Mouse (Mus musculus) limb, embryonic 13.5 days (tissue): ENCODE measurements around the gene Ggta1. TPM values are rescaled to one million over a fixed set of nuclear protein-coding genes. Genes with fewer than 3 reads are reported as not detected.

Experiments
- ATAC-seq: fragments of 200-750 bp; cut with Nextera tagmentation; 2 replicates; pipeline ENCODE4 v1.8.0; 2017; ENCODE audit warnings: low read depth, moderate number of reproducible peaks, moderate TSS enrichment; ENCODE audit not compliant: low FRiP score
- H3K27ac ChIP-seq: fragments of 300-500 bp; sonication (generic); 2 replicates; pipeline ENCODE4 v1.5.1; 2015; ENCODE audit warnings: inconsistent platforms, mild to moderate bottlenecking, moderate library complexity
- H3K27me3 ChIP-seq: fragments of 300-500 bp; sonication (generic); 2 replicates; pipeline ENCODE4 v1.6.1; 2015; ENCODE audit warnings: mild to moderate bottlenecking, inconsistent platforms
- H3K36me3 ChIP-seq: fragments of 300-500 bp; sonication (generic); 2 replicates; pipeline ENCODE4 v1.6.1; 2015; ENCODE audit warnings: inconsistent platforms, mild to moderate bottlenecking, moderate library complexity
- H3K4me1 ChIP-seq: fragments of 300-500 bp; sonication (generic); 2 replicates; pipeline ENCODE4 v1.6.1; 2015; ENCODE audit warnings: inconsistent platforms
- H3K4me2 ChIP-seq: fragments of 300-500 bp; sonication (generic); replicated peaks from 2 replicates; pipeline ENCODE4 v1.6.1; 2015; ENCODE audit warnings: inconsistent platforms, mild to moderate bottlenecking, moderate library complexity
- H3K4me3 ChIP-seq: fragments of 300-500 bp; sonication (generic); 2 replicates; pipeline ENCODE4 v1.5.1; 2015; ENCODE audit warnings: moderate library complexity, mild to moderate bottlenecking, inconsistent platforms
- H3K9ac ChIP-seq: fragments of 300-500 bp; sonication (generic); 2 replicates; pipeline ENCODE4 v1.6.1; 2015; ENCODE audit warnings: mild to moderate bottlenecking, inconsistent platforms
- H3K9me3 ChIP-seq: fragments of 300-500 bp; sonication (generic); 2 replicates; pipeline ENCODE4 v1.6.1; 2016; ENCODE audit warnings: inconsistent platforms
- WGBS: fragments of 180-500 bp; shearing (Covaris S2); methylation state at CpG from one replicate; pipeline ENCODE4 v1.1.7; 2015; 5-methylcytosine and 5-hydroxymethylcytosine counted together
- polyA plus RNA-seq: library from polyadenylated mRNA; unstranded; fragments of >200 nt; fragmentation: Nextera tagmentation; extraction: Ambion mirVana; gene quantifications from 2 replicates; pipeline ENCODE4 v1.2.1, GENCODE M21; 2015

Ggta1 gene
- polyA plus RNA-seq, 1 experiment from 2014 or later, result 19.6 TPM

GRCm38 (mm10) chr2:35486981-35487655 lies 24.1 kb upstream of the Ggta1 start:
- Histone ChIP-seq H3K4me2 (no peak overlapping the region), H3K27me3 (no peaks in the 10 kb centered on the region), H3K4me1 (peaks cover 9% of the 10 kb centered on the region), H3K9me3 (no peaks in the 10 kb centered on the region), H3K27ac (no peak overlapping the region), H3K36me3 (no peaks in the 10 kb centered on the region), H3K9ac (no peak overlapping the region), H3K4me3 (no peak overlapping the region)
- 51% methylated on average over 5 of the region's 5 CpGs for WGBS
- no peak for ATAC-seq

DNA sequence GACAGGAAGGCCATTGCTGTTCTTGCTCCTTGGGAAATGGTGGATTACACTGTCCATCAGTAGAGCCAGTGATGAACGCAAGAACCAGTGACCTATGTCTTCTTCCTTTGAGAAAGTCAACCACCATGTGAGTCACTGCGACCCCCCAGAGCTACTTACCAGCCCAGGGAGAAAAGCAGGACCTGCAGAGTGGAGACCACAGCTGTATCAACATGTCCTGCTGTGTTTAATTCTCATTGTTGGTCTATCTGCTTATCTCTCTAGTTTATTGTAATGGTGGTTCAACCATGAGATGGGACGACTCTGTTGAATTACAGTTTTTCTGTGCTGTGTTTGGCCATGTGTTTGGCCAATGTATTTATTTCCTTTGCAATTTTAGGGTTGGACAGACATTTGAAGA lies 21.1 kb upstream of the Ggta1 start:
- H3K9me3 ChIP-seq, result no peaks in the 10 kb centered on the region
- H3K4me2 ChIP-seq, result no peak overlapping the region
- no peak overlapping the region for H3K27ac ChIP-seq
- no peak for ATAC-seq
- H3K9ac ChIP-seq, result no peak overlapping the region
- WGBS, result 89% methylated on average over 3 of the region's 3 CpGs
- no peak overlapping the region for H3K4me3 ChIP-seq
- H3K4me1 ChIP-seq, result 0 out of 2 replicates have a peak, but pooled peaks cover 2% of the 10 kb centered on the region
- no peaks in the 10 kb centered on the region for H3K27me3 ChIP-seq
- no peaks in the 10 kb centered on the region for H3K36me3 ChIP-seq

GRCm38 (mm10) chr2:35483402-35483801 lies 20.4 kb upstream of the Ggta1 start:
- H3K4me2 ChIP-seq, result no peak overlapping the region
- H3K9ac ChIP-seq, result no peak overlapping the region
- WGBS, result 80% methylated on average over 9 of the region's 9 CpGs
- ATAC-seq, result no peak
- H3K36me3 ChIP-seq, result no peaks in the 10 kb centered on the region
- H3K27ac ChIP-seq, result no peak overlapping the region
- H3K4me3 ChIP-seq, result no peak overlapping the region
- H3K4me1 ChIP-seq, result 0 out of 2 replicates have a peak, but pooled peaks cover 2% of the 10 kb centered on the region
- no peaks in the 10 kb centered on the region for H3K9me3 ChIP-seq
- no peaks in the 10 kb centered on the region for H3K27me3 ChIP-seq

- Histone ChIP-seq H3K27ac (no peak overlapping the region), H3K4me1 (0 out of 2 replicates have a peak, but pooled peaks cover 2% of the 10 kb centered on the region), H3K9ac (no peak overlapping the region), H3K9me3 (no peaks in the 10 kb centered on the region), H3K4me3 (no peak overlapping the region), H3K27me3 (no peaks in the 10 kb centered on the region), H3K36me3 (no peaks in the 10 kb centered on the region), H3K4me2 (no peak overlapping the region)
- 77% methylated on average over 7 of the region's 7 CpGs for WGBS
- ATAC-seq, result no peak
Observed at GRCm38 (mm10) chr2:35481322-35481990, 18.4 kb upstream of the Ggta1 start.

- WGBS, result 50% methylated on average over 3 of the region's 3 CpGs
- Histone ChIP-seq H3K27ac (no peak overlapping the region), H3K9me3 (0 out of 2 replicates have a peak, but pooled peaks cover 4% of the 10 kb centered on the region)
Observed at GRCm38 (mm10) chr2:35480073-35480472, 17.0 kb upstream of the Ggta1 start.

GRCm38 (mm10) chr2:35478812-35479122 lies 15.7 kb upstream of the Ggta1 start:
- no peak for ATAC-seq
- H3K27ac ChIP-seq, result no peak overlapping the region
- H3K4me2 ChIP-seq, result no peak overlapping the region
- WGBS, result 46% methylated on average over 3 of the region's 3 CpGs
- H3K4me3 ChIP-seq, result no peak overlapping the region
- no peaks in the 10 kb centered on the region for H3K27me3 ChIP-seq
- no peak overlapping the region for H3K9ac ChIP-seq
- H3K4me1 ChIP-seq, result 0 out of 2 replicates have a peak, but pooled peaks cover 2% of the 10 kb centered on the region
- no peaks in the 10 kb centered on the region for H3K36me3 ChIP-seq
- 0 out of 2 replicates have a peak, but pooled peaks cover 4% of the 10 kb centered on the region for H3K9me3 ChIP-seq

More at GRCm38 (mm10) chr2:35480073-35480472, 17.0 kb upstream of the Ggta1 start:
- Histone ChIP-seq H3K4me1 (0 out of 2 replicates have a peak, but pooled peaks cover 2% of the 10 kb centered on the region), H3K4me3 (no peak overlapping the region), H3K36me3 (no peaks in the 10 kb centered on the region), H3K9ac (no peak overlapping the region), H3K27me3 (no peaks in the 10 kb centered on the region), H3K4me2 (no peak overlapping the region)
- ATAC-seq, result no peak

DNA sequence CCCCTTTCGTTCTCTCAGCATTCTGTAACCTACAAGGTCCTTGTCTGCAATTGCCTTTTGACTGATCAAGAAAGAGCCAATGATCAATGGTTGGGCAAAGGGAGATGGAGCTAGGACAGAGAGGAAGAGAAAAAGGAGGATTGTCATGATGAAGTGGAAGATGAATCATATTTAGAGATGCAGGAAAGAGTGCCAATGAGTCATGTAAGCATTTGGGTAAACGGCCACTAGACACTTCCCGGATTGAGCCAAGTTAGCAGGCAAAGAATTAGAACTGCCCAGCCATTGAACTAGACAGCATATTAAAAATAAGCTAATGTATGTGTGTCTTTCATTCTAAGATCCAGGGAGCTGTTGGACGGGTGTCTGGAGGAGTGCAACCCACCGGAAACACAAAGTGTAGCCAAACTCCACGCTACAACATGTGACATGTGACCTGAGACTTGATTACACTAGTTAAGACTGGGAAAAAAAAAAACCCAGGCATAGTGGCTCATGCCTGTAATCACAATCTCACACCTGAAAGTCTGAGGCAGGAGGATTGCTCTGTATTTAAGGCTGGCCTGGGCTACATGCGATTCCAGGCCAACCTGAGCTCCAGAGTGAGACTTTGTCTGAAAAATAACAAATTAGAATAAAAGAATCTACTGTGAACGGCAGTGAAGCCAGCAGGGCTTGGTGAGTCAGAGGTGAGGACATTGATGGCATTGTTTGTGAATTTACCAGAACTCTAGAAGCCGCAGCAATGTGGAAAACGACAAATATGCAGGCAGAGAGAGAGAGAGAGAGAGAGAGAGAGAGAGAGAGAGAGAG lies 15.2 kb upstream of the Ggta1 start:
- H3K4me2 ChIP-seq, result no peak overlapping the region
- no peak overlapping the region for H3K27ac ChIP-seq
- 78% methylated on average over 10 of the region's 10 CpGs for WGBS
- H3K9me3 ChIP-seq, result 0 out of 2 replicates have a peak, but pooled peaks cover 4% of the 10 kb centered on the region
- H3K27me3 ChIP-seq, result no peaks in the 10 kb centered on the region
- ATAC-seq, result no peak
- no peak overlapping the region for H3K9ac ChIP-seq
- H3K4me3 ChIP-seq, result no peak overlapping the region
- no peaks in the 10 kb centered on the region for H3K36me3 ChIP-seq
- H3K4me1 ChIP-seq, result 0 out of 2 replicates have a peak, but pooled peaks cover 2% of the 10 kb centered on the region

- Histone ChIP-seq H3K36me3 (no peaks in the 10 kb centered on the region), H3K4me3 (no peak overlapping the region), H3K4me2 (no peak overlapping the region), H3K27me3 (no peaks in the 10 kb centered on the region), H3K9me3 (0 out of 2 replicates have a peak, but pooled peaks cover 4% of the 10 kb centered on the region), H3K9ac (no peak overlapping the region), H3K27ac (no peak overlapping the region), H3K4me1 (0 out of 2 replicates have a peak, but pooled peaks cover 2% of the 10 kb centered on the region)
- 88% methylated on average over 6 of the region's 6 CpGs for WGBS
- ATAC-seq, result no peak
Observed at GRCm38 (mm10) chr2:35477321-35477720, 14.3 kb upstream of the Ggta1 start.

GRCm38 (mm10) chr2:35474916-35475315 lies 11.9 kb upstream of the Ggta1 start:
- Histone ChIP-seq H3K9me3 (0 out of 2 replicates have a peak, but pooled peaks cover 4% of the 10 kb centered on the region), H3K9ac (no peak overlapping the region), H3K27ac (no peak overlapping the region), H3K4me1 (0 out of 2 replicates have a peak, but pooled peaks cover 2% of the 10 kb centered on the region), H3K36me3 (no peaks in the 10 kb centered on the region), H3K4me2 (no peak overlapping the region), H3K27me3 (no peaks in the 10 kb centered on the region), H3K4me3 (no peak overlapping the region)
- no peak for ATAC-seq
- 84% methylated on average over 1 of the region's 1 CpGs for WGBS

DNA sequence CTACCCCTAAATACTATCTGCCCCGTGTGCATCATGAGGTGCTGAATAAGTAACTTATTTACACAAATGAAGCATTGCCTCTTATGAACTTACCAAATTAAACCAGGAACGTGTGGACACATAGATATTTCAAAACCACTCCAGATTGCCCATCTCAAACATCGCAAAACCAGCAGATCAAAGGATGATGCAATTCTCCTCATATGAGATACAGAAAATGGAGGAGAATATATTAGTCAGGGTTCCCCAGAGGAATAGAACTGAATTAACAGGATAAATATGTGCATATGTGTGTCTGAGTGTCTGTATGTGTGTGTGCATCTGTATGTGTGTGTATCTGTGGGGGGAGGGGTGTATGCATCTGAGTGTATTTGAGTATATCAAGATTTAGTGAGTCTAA lies 6.2 kb upstream of the Ggta1 start:
- no peak overlapping the region for H3K4me3 ChIP-seq
- H3K4me2 ChIP-seq, result no peak overlapping the region
- peaks cover under 1% of the 10 kb centered on the region for H3K4me1 ChIP-seq
- WGBS, result 75% methylated on average over 3 of the region's 3 CpGs
- no peaks in the 10 kb centered on the region; the same call in 1 of the 2 replicates for H3K27me3 ChIP-seq
- ATAC-seq, result no peak
- H3K9ac ChIP-seq, result no peak overlapping the region
- no peaks in the 10 kb centered on the region for H3K36me3 ChIP-seq
- H3K9me3 ChIP-seq, result no peaks in the 10 kb centered on the region
- H3K27ac ChIP-seq, result no peak overlapping the region

DNA sequence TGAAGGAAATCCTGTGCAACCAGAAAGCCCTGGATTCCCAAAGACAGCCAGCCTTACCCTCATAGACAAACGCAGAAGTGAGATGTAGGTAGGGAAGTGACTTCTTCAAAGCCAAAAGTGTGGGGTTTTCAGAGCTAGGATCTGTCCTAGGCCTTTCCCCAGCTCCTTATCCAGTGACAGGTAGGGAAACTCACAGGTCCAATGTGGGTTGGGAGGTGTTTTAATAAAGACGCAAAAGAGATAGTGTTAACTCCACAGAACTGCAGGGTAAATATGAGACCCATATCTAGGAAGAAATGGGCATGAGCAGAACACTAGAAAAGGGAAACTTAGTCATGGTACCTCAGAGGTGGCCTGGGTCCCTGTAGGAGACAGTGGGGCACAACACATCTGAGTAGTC lies 5.2 kb upstream of the Ggta1 start:
- no peak overlapping the region for H3K4me2 ChIP-seq
- no peaks in the 10 kb centered on the region for H3K36me3 ChIP-seq
- peaks cover 11% of the 10 kb centered on the region for H3K4me1 ChIP-seq
- H3K27me3 ChIP-seq, result no peaks in the 10 kb centered on the region; the same call in 1 of the 2 replicates
- H3K27ac ChIP-seq, result no peak overlapping the region
- no peak for ATAC-seq
- 77% methylated on average over 2 of the region's 2 CpGs for WGBS
- no peak overlapping the region for H3K9ac ChIP-seq
- H3K4me3 ChIP-seq, result no peak overlapping the region
- no peaks in the 10 kb centered on the region for H3K9me3 ChIP-seq

GRCm38 (mm10) chr2:35467855-35468254 lies 4.8 kb upstream of the Ggta1 start:
- Histone ChIP-seq H3K9ac (no peak overlapping the region), H3K27ac (no peak overlapping the region), H3K4me3 (no peak overlapping the region), H3K4me2 (no peak overlapping the region), H3K4me1 (peaks cover 15% of the 10 kb centered on the region), H3K36me3 (no peaks in the 10 kb centered on the region), H3K27me3 (peaks cover 2% of the 10 kb centered on the region; the same call in 1 of the 2 replicates), H3K9me3 (no peaks in the 10 kb centered on the region)
- 72% methylated on average over 3 of the region's 3 CpGs for WGBS
- no peak for ATAC-seq
